Mouse (Mus musculus): ENCODE data around the gene Smc4.

The Smc4 gene

DNA sequence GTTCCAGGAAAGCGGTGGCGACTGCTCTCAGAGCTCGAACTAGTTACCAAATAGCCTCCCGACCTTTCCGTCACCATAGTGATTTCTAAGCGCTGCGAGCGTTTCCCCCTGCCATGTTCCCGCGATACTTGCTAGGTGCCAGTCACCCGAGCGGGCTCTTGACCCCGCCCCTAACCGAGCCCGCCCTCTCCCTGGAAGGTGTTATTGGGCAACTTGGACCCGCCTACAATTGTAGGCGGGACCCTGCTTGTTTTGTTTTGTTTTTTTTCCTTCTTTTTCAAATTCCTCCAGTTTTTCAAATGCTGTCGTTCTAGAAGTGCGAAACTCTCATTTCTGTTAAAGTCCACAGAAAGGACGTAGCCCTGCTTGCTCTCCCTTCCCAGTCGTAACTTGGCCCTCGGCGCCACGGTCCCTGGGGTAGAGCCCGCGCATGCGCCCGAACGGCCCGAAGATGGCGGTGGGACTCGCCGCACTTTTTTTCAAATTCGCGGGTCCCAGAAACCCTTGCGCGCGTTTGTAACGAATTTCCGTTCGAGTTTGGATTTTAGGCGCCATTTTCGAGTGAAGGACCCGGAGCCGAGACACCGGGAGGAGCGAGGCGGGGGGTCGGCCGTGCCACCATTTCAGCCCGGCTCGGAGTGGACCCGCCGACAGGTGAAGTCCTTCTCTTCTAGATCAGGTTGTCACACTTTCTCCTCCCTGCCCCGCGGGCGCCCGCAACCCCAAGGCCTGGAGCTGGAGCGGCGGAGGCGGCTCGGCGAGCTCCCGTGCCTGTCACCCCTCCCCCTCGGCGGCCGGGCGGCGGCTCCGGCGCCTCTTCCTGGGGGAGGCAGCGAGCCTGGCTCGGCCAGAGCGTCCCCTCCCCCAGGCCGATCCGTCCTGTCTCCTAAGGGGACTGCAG lies at the start of gene Smc4, which contains the start of gene Ift80:
TSS of gene Smc4 (plus strand) at position 302 of the 901 bp plus-strand sequence.
TSS of gene Ift80 (minus strand) at position 134 of the 901 bp plus-strand sequence.
- DNase-seq (ENCODE audit: extremely low read depth, insufficient read length, low spot score), result peak; percentile 95

DNA sequence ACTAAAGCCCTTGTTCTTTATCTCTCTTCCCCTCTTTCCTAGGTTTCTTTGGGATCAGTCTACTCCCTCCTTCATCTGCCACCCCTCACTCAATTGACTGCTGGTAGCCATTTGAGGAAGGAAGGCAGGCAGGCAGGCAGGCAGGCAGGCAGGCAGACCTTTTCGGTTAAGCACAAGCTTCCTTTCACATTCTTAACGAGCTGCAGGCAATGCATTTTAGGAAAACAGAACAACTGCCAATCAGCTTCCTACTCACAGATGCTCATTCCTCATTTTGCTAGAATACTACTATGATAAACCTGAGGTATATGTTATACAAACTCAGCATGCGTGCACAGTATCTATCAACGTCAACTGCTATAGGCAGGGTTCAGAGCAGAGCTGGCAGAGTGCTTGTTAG lies 48.1 kb upstream of the Smc4 start:
- DNase-seq (ENCODE audit: extremely low read depth, insufficient read length, low spot score), result no peak

DNA sequence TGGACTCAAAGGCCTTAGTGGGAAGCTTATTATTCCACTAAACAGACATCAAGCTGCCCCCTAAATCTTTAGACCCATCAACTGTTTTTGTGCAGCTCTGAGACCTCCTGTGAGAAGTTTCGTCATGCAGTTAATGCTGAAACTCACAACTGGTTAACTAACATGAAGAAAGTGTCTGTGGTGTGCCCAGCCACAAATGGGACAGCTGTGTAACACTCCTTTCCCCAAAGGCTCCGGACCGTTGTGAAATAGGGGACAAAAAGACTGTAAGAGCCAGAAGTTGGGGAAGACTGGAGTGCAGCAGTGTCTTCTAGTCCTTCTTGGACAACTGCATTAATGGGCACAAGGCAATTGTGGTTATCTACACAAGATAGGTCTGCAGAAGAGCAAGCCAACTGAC lies 47.1 kb upstream of the Smc4 start:
- DNase-seq (ENCODE audit: extremely low read depth, insufficient read length, low spot score), result no peak

DNA sequence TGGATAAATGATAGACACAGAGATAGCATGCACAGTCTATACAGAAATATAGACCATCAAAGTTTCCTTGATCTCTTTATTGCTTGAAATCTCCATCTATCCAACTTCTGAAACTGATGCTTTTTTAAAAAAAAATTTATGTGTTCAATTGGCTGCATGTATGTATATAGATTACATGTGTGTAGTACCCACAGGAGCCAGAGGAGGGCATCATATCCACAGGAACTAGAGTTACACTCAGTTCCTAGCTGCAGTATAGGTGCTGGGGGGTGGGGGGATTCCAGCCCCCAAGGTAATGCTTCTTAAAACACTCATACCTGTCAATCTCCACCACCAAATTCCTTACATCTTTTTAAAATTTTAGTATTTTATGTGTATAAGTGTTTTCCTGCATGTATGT lies 39.9 kb upstream of the Smc4 start:
- DNase-seq (ENCODE audit: extremely low read depth, insufficient read length, low spot score), result no peak

GRCm38 (mm10) chr3:68966527-68967285 lies 37.8 kb upstream of the Smc4 start:
- DNase-seq (ENCODE audit: extremely low read depth, insufficient read length, low spot score), result no peak

GRCm38 (mm10) chr3:68967404-68967803 lies 37.1 kb upstream of the Smc4 start:
- DNase-seq (ENCODE audit: extremely low read depth, insufficient read length, low spot score), result no peak

DNA sequence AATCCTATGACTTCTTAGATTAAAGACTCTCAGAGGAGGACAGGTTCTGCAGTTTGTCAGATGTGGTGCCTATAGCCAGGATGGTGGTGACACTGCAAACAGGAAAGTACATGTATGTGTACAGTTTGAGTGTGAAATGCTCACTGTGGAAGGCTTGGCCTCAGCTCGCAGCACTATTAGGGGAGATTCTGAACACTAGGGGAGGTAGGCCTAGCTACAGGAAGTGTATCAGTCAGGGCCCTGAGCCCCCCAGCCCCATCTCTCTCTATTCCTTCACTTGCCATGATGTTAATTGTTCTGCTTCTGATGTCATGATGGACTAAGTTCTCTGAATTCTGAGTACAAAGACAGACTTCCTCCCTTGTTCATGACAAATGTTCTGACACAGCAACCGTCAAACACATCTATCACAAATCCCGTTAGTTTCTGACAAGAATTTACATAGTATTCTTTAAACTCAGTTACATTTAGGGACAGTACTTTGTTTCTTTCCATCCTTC lies 35.4 kb upstream of the Smc4 start:
- no peak for DNase-seq (ENCODE audit: extremely low read depth, insufficient read length, low spot score)

DNA sequence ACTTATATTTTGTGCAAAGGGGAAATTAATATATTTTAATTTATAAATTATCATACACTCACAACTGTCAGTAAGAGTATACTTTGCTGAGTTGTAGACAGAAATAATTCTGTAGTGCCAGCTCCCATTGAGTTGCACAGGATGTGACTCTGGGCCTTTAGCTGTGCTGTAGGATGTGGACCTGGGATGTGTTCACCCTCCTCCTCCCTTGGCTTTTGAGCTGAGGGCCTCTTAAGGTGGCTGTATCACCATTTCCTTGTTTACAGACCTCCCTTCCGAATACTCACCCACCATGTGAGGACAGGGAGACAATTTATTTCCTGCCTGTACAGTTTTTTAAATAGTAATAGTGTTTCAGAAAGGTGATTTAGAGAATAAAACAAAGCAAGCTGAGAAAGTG lies 31.0 kb upstream of the Smc4 start:
- DNase-seq (ENCODE audit: extremely low read depth, insufficient read length, low spot score), result no peak

DNA sequence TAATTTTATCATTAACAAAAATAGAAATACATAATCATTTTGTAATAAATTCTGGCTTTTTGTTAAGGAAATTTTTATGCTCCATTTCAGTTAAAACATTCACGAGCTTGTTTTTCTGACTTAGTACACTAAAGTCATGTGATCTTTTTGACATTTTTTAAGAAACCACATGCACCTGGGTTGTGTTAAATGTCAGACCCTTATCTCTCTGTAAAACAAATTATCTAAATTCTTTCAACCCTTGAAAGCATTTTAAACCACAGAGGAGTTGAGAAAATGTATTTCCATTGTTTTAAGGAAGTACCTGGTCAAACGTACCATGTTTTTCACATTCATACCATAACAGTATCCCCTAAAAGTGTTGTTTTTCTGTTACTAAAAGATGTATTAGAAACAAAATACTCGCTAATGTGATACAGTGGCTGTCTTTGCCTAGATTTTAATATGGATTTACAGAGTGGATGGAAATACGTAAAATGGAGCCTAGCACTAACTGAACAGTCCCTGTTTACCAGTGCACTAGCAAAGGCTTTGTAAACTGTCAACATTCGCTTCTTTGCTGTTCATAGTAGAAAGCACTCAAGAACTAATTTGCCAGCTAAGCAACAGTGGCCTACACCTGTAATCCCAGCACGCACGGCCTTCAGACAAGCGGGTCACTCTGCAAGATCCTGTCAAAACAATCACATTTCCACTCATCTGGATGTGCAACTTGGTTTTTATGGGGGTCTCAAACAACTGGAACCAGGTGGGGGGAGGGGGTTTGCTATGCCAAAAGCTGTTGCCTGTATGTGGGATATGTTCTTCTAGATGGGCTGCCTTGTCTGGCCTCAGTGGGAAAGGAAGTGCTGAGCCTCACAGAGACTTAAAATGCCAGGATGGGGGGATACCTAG lies 29.7 kb upstream of the Smc4 start:
- DNase-seq (ENCODE audit: extremely low read depth, insufficient read length, low spot score), result no peak

GRCm38 (mm10) chr3:68975533-68976490 lies 28.7 kb upstream of the Smc4 start:
- DNase-seq (ENCODE audit: extremely low read depth, insufficient read length, low spot score), result no peak

DNA sequence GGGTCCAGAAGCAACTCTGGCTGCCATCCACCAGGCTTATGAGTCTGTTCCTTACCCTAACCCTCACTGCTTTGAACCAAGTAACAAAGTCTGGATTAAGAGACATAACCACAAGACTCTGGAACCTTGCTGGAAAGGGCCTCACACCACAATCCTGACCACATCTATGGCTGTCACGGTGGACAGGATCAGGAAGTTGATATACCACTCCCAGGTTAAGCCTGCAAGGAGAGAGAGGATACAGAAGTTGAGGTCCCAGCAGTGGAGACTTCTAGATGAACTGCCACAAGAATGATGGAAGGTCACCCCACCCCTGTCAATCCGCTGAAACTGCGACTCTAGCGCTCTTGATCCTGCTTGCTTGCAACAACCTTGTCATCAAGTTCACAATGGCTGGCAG lies 26.8 kb upstream of the Smc4 start:
- DNase-seq (ENCODE audit: extremely low read depth, insufficient read length, low spot score), result no peak

DNA sequence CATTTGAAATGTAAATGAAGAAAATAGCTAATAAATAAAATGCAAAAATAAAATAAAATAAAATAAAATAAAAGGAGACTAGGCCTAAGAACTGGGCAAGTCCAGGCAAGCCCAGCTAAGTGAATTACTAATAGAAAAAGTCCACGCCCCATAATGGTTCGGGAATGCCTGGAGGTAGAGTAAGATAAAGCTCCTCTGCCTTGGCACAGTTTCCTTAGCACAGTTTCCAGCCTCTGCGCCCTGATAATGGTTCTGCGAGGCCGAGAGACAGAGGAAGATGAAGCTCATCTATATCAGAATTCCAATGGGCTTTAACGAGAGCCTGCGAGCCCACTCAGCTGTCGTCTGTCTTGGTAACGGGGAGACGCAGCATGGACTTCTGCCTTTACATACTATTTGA lies 25.4 kb upstream of the Smc4 start:
- no peak for DNase-seq (ENCODE audit: extremely low read depth, insufficient read length, low spot score)

- DNase-seq (ENCODE audit: extremely low read depth, insufficient read length, low spot score), result no peak
Measured at GRCm38 (mm10) chr3:68980898-68981297, 23.6 kb upstream of the Smc4 start.

GRCm38 (mm10) chr3:68986550-68986949 lies 18.0 kb upstream of the Smc4 start:
- DNase-seq (ENCODE audit: extremely low read depth, insufficient read length, low spot score), result no peak

DNA sequence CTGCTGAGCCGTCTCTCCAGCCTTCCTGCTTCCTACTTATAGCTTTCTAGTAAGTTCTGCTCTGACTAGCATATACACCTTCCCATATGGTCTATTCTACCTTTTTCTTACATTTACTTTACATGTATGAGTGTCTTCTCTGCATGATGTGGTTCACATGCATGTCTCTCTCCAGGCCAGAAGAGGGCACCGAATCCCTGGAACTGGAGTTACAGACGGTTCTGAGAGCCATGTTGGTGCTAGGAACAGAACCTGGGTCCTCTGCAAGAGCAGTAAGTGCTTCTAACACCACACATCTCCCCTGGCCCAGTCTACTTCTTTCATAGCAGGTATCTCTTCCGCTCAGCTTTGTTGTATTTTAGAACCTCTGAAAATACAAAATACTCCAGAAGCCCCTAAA lies 1.8 kb upstream of the Smc4 start:
- DNase-seq (ENCODE audit: extremely low read depth, insufficient read length, low spot score), result no peak

GRCm38 (mm10) chr3:69004055-69004436 lies 492 bp upstream of the Smc4 start:
- no peak for DNase-seq (ENCODE audit: extremely low read depth, insufficient read length, low spot score)

- peak; percentile 77 for DNase-seq (ENCODE audit: extremely low read depth, insufficient read length, low spot score)
Measured at GRCm38 (mm10) chr3:69005338-69006245, 1.1 kb downstream of the Smc4 start.

DNA sequence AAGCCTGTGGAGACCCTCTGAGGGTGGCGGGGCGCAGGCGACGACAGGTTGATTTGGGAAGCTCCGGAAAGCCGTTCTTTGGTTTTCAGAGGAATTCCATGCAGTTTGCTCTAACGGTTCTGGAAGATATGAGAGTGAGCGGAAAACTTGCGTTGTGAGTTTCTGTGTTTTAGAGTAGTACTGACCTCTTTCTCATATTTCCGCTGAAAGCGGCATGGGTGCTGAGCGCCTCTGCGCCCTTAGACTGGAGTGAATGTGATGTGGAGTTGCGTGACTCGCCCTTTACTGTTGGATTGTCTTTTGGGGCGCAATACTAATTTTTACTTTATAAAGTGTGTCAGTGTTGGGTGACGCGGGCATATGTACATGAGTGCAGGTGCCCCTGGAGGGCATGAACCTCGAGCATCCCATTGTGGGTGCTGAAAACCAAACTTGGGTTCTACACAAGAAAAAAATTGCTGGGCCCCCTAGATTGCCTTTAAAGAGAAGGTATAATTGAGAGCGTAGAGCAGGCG lies 1.8 kb downstream of the Smc4 start:
- no peak for DNase-seq (ENCODE audit: extremely low read depth, insufficient read length, low spot score)

Data from 3134 (cell line).